Mouse (Mus musculus): ENCODE data around the gene Casq1. TPM values are rescaled to one million over a fixed set of nuclear protein-coding genes. Genes with fewer than 3 reads are reported as not detected.

Casq1 gene
- polyA plus RNA-seq, 1 experiment from 2014 or later, result 1.8 TPM

GRCm38 (mm10) chr1:172167911-172168310, 51.8 kb downstream of the Casq1 start:
- Histone ChIP-seq H3K4me3 (replicated peaks) (no peak overlapping the region), H3K4me2 (replicated peaks) (no peak overlapping the region), H3K36me3 (peaks cover 66% of the 10 kb centered on the region), H3K9me3 (no peaks in the 10 kb centered on the region), H3K27me3 (no peaks in the 10 kb centered on the region), H3K9ac (replicated peaks) (no peak overlapping the region), H3K27ac (no peak overlapping the region), H3K4me1 (replicated peaks) (peaks cover 10% of the 10 kb centered on the region)
- ATAC-seq, result no peak
- 76% methylated on average over 5 of the region's 5 CpGs for WGBS

- 88% methylated on average over 6 of the region's 6 CpGs for WGBS
These were observed 56.7 kb downstream of the Casq1 start for GRCm38 (mm10) chr1:172162959-172163358.

GRCm38 (mm10) chr1:172162009-172162408, 57.7 kb downstream of the Casq1 start:
- peak; percentile 40; the same call in 1 of the 2 replicates for ATAC-seq
- H3K4me1 ChIP-seq (replicated peaks), result peaks cover 10% of the 10 kb centered on the region
- H3K9ac ChIP-seq (replicated peaks), result no peak overlapping the region
- H3K36me3 ChIP-seq, result peaks cover 17% of the 10 kb centered on the region
- H3K27ac ChIP-seq, result no peak overlapping the region
- WGBS, result 93% methylated on average over 1 of the region's 1 CpGs
- no peaks in the 10 kb centered on the region for H3K9me3 ChIP-seq
- no peaks in the 10 kb centered on the region for H3K27me3 ChIP-seq
- no peak overlapping the region for H3K4me3 ChIP-seq (replicated peaks)
- no peak overlapping the region for H3K4me2 ChIP-seq (replicated peaks)

More at GRCm38 (mm10) chr1:172162959-172163358, 56.7 kb downstream of the Casq1 start:
- no peak for ATAC-seq
- H3K4me2 ChIP-seq (replicated peaks), result no peak overlapping the region
- H3K27me3 ChIP-seq, result no peaks in the 10 kb centered on the region
- H3K4me3 ChIP-seq (replicated peaks), result no peak overlapping the region
- peaks cover 26% of the 10 kb centered on the region for H3K36me3 ChIP-seq
- H3K9me3 ChIP-seq, result no peaks in the 10 kb centered on the region
- peaks cover 10% of the 10 kb centered on the region for H3K4me1 ChIP-seq (replicated peaks)
- H3K27ac ChIP-seq, result no peak overlapping the region
- no peak overlapping the region for H3K9ac ChIP-seq (replicated peaks)

GRCm38 (mm10) chr1:172160508-172160907, 59.2 kb downstream of the Casq1 start:
- no peaks in the 10 kb centered on the region for H3K27me3 ChIP-seq
- H3K36me3 ChIP-seq, result peaks cover 17% of the 10 kb centered on the region
- no peaks in the 10 kb centered on the region for H3K9me3 ChIP-seq
- H3K27ac ChIP-seq, result no peak overlapping the region
- no peak for ATAC-seq
- no peak overlapping the region for H3K4me3 ChIP-seq (replicated peaks)
- no peak overlapping the region for H3K4me2 ChIP-seq (replicated peaks)
- H3K9ac ChIP-seq (replicated peaks), result no peak overlapping the region
- H3K4me1 ChIP-seq (replicated peaks), result peaks cover 10% of the 10 kb centered on the region

- peaks cover 21% of the 10 kb centered on the region for H3K36me3 ChIP-seq
- H3K27me3 ChIP-seq, result no peaks in the 10 kb centered on the region
- no peak overlapping the region for H3K9ac ChIP-seq (replicated peaks)
- H3K4me1 ChIP-seq (replicated peaks), result peaks cover 10% of the 10 kb centered on the region
- 84% methylated on average over 4 of the region's 4 CpGs for WGBS
- no peak overlapping the region for H3K4me3 ChIP-seq (replicated peaks)
- no peak overlapping the region for H3K4me2 ChIP-seq (replicated peaks)
- ATAC-seq, result no peak
- no peaks in the 10 kb centered on the region for H3K9me3 ChIP-seq
- H3K27ac ChIP-seq, result no peak overlapping the region
These were observed 59.7 kb downstream of the Casq1 start for GRCm38 (mm10) chr1:172159970-172160369.

Other genes starting within 250 kb of the Casq1 start
- 57.1 and 60.0 TPM in 2 replicates for gene Vangl2, start 191.4 kb downstream of the Casq1 start, polyA plus RNA-seq (2015; fragmentation: Nextera tagmentation; extraction: Ambion mirVana)
- 7.7 and 8.9 TPM in 2 replicates for gene Nhlh1, start 162.3 kb downstream of the Casq1 start, polyA plus RNA-seq (2015; fragmentation: Nextera tagmentation; extraction: Ambion mirVana)
- gene Copa, start 137.3 kb downstream of the Casq1 start, polyA plus RNA-seq (2015; fragmentation: Nextera tagmentation; extraction: Ambion mirVana), result 190 and 202 TPM in 2 replicates
- 126 and 129 TPM in 2 replicates for gene Ncstn, start 137.1 kb downstream of the Casq1 start, polyA plus RNA-seq (2015; fragmentation: Nextera tagmentation; extraction: Ambion mirVana)
- gene Pex19, start 93.1 kb downstream of the Casq1 start, polyA plus RNA-seq (2015; fragmentation: Nextera tagmentation; extraction: Ambion mirVana), result 171 and 172 TPM in 2 replicates
- gene Dcaf8, start 71.8 kb downstream of the Casq1 start, polyA plus RNA-seq (2015; fragmentation: Nextera tagmentation; extraction: Ambion mirVana), result 106 and 109 TPM in 2 replicates
- 398 and 406 TPM in 2 replicates for gene Pea15a, start 13.1 kb downstream of the Casq1 start, polyA plus RNA-seq (2015; fragmentation: Nextera tagmentation; extraction: Ambion mirVana)
- not detected in 2 replicates for gene Atp1a4, start 38.5 kb upstream of the Casq1 start, polyA plus RNA-seq (2015; fragmentation: Nextera tagmentation; extraction: Ambion mirVana)
- gene Igsf8, start 41.8 kb upstream of the Casq1 start, polyA plus RNA-seq (2015; fragmentation: Nextera tagmentation; extraction: Ambion mirVana), result 90.3 and 112 TPM in 2 replicates
- gene Atp1a2, start 78.2 kb upstream of the Casq1 start, polyA plus RNA-seq (2015; fragmentation: Nextera tagmentation; extraction: Ambion mirVana), result 25.3 and 25.8 TPM in 2 replicates
- gene Kcnj9, start 109.5 kb upstream of the Casq1 start, polyA plus RNA-seq (2015; fragmentation: Nextera tagmentation; extraction: Ambion mirVana), result 3.6 and 3.9 TPM in 2 replicates
- gene Kcnj10, start 121.3 kb upstream of the Casq1 start, polyA plus RNA-seq (2015; fragmentation: Nextera tagmentation; extraction: Ambion mirVana), result 0.98 TPM in 2 replicates
- gene Pigm, start 156.7 kb upstream of the Casq1 start, polyA plus RNA-seq (2015; fragmentation: Nextera tagmentation; extraction: Ambion mirVana), result 4.9 and 5.7 TPM in 2 replicates

All from midbrain, embryonic 13.5 days (tissue).